Mouse (Mus musculus): ENCODE data around the gene Wnk2.

DNA sequence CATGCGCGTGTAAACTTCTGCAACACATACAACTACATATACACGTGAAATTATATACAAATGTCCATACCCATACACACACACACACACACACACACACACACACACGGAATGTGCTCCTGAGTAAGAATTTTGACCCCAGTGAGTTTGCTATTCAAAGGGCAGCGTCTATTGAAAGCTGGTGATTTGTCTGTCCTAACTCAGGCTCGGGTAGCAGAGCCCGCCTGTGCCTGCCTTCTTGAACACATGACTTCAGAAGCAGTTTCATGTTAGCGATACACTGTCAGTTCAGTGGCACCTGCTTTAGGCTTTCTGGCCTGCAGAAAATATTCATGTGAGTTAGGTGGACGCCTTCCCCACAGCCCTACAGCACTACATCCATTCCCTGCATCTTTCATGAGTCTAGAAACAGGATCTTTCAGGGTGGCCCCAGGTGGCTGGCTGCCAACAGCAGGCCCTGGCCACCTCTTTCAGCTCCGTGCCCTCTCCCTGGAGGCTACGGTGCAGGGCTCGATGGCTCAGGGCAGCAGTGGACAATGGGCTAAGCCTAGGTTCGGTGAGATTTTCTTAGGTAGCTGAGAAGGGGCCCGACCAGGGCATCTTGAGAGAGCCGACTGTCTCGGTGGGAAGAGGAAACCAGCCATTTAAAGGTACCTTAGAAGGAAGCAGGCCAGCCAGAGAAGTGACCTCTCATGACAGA is 44.5 kb upstream of the Wnk2 start:
- no peak for TF ChIP-seq CTCF (IDR thresholded peaks at IDR 0.05)
- no peak for TF ChIP-seq EP300 (IDR thresholded peaks at IDR 0.05)

All from lung, postnatal 0 days (tissue).